Mouse (Mus musculus) E14TG2a.4 (cell line): Measurements from ENCODE around the gene Unc50.

Experiments used
- H3K27me3 ChIP-seq: 2 replicates; pipeline ENCODE4 v1.6.1; 2014; ENCODE audit warnings: low read length, control low read depth; ENCODE audit not compliant: insufficient read depth
- H3K36me3 ChIP-seq: 2 replicates; pipeline ENCODE4 v1.6.1; 2014; ENCODE audit warnings: low read length, control low read depth; ENCODE audit not compliant: insufficient read depth
- H3K4me1 ChIP-seq: replicated peaks from 2 replicates; pipeline ENCODE4 v1.6.1; 2014; ENCODE audit warnings: low read depth, low read length, control low read depth
- H3K4me3 ChIP-seq: replicated peaks from 2 replicates; pipeline ENCODE4 v1.5.1; 2014; ENCODE audit warnings: mild to moderate bottlenecking, low read length
- H3K9me3 ChIP-seq: 2 replicates; pipeline ENCODE4 v1.6.1; 2014; ENCODE audit warnings: low read length, control low read depth
- CTCF ChIP-seq: conservative IDR thresholded peaks from 2 replicates; pipeline ENCODE4 v1.5.1; 2014; ENCODE audit warnings: low read length
- NANOG ChIP-seq: IDR thresholded peaks from 2 replicates; pipeline ENCODE4 v1.6.1; 2014; ENCODE audit warnings: borderline replicate concordance, low read length, mixed read lengths
- POU5F1 ChIP-seq: IDR thresholded peaks from 2 replicates; pipeline ENCODE4 v1.6.1; 2014; ENCODE audit warnings: low read length, borderline replicate concordance

The Unc50 gene

DNA sequence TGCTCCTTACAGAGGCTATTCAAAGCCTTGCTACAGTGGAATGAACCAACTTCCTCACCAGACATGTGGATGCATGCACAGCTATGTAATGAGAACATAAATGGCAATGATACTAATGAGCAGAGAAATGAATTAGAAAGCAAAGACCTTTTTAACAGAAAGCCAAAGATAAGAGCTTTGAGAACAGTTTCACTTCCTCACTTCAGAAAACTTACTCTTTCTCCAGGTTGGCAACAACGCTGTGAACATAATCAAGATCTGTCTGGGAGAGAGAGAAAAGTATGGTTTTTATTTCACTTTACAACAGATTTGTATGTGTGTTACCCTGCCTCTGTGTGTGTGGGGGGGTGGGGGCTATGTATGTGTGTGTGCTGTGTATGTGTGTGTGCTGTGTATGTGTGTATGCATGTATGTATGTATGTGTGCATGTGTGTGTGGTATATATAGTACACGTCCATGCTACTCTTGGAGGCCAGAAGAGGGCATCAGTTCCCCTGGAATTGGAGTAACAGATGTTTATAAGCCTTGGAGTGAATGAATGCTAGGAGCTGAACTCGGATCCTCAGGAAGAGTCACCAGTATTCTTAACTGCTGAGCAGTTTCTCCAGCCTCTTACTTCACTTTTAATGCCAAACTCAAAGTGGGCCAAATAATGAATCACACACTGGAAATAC, 36.5 kb downstream of the Unc50 start:
- H3K4me3 ChIP-seq = no peak overlapping the region
- H3K9me3 ChIP-seq = no peaks in the 10 kb centered on the region
- no peaks in the 10 kb centered on the region for H3K36me3 ChIP-seq
- H3K4me1 ChIP-seq = no peaks in the 10 kb centered on the region
- TF ChIP-seq POU5F1 (no peak), NANOG (no peak), CTCF (no peak)
- no peaks in the 10 kb centered on the region for H3K27me3 ChIP-seq

- TF ChIP-seq POU5F1 = no peak
- TF ChIP-seq CTCF = no peak
- TF ChIP-seq NANOG = no peak
These were observed 37.9 kb downstream of the Unc50 start for GRCm38 (mm10) chr1:37467806-37468205.

GRCm38 (mm10) chr1:37469007-37469406, 39.1 kb downstream of the Unc50 start:
- Histone ChIP-seq H3K4me3 (no peak overlapping the region), H3K9me3 (no peaks in the 10 kb centered on the region), H3K36me3 (no peaks in the 10 kb centered on the region), H3K4me1 (no peaks in the 10 kb centered on the region), H3K27me3 (no peaks in the 10 kb centered on the region)
- TF ChIP-seq CTCF (no peak), POU5F1 (no peak), NANOG (no peak)

More at GRCm38 (mm10) chr1:37467806-37468205, 37.9 kb downstream of the Unc50 start:
- no peak overlapping the region for H3K4me3 ChIP-seq
- no peaks in the 10 kb centered on the region for H3K4me1 ChIP-seq
- H3K9me3 ChIP-seq = no peaks in the 10 kb centered on the region
- H3K36me3 ChIP-seq = no peaks in the 10 kb centered on the region
- no peaks in the 10 kb centered on the region for H3K27me3 ChIP-seq

GRCm38 (mm10) chr1:37471179-37472148, 41.5 kb downstream of the Unc50 start:
- Histone ChIP-seq H3K4me1 (no peaks in the 10 kb centered on the region), H3K36me3 (no peaks in the 10 kb centered on the region), H3K4me3 (no peak overlapping the region), H3K27me3 (no peaks in the 10 kb centered on the region), H3K9me3 (no peaks in the 10 kb centered on the region)
- TF ChIP-seq CTCF = no peak

DNA sequence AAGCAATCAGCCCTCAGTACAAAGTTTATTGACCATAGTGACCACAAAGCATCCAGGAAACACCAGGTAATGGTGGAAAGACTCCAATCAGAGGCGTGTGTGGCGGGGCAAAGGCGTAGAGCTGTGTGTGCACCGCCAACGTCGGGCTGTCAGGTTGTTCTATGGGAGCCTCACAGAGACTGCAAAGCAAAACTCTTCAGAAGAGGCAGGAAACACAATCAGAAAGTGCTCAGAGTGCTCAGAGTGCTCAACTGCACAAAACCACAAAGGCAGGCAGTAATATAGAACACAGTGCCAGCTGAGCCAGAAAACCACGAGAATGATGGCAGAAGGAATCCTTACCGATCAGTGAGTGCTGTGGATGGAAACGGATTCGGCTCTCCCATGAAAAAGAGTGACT, 43.3 kb downstream of the Unc50 start:
- H3K4me3 ChIP-seq = no peak overlapping the region
- TF ChIP-seq POU5F1 (no peak), NANOG (no peak), CTCF (no peak)
- H3K27me3 ChIP-seq = no peaks in the 10 kb centered on the region
- no peaks in the 10 kb centered on the region for H3K9me3 ChIP-seq
- no peaks in the 10 kb centered on the region for H3K36me3 ChIP-seq
- H3K4me1 ChIP-seq = no peaks in the 10 kb centered on the region

- Histone ChIP-seq H3K36me3 (no peaks in the 10 kb centered on the region), H3K27me3 (no peaks in the 10 kb centered on the region)
- no peak for TF ChIP-seq CTCF
- no peak for TF ChIP-seq POU5F1
- TF ChIP-seq NANOG = no peak
These were observed 44.1 kb downstream of the Unc50 start for GRCm38 (mm10) chr1:37474046-37474445.

DNA sequence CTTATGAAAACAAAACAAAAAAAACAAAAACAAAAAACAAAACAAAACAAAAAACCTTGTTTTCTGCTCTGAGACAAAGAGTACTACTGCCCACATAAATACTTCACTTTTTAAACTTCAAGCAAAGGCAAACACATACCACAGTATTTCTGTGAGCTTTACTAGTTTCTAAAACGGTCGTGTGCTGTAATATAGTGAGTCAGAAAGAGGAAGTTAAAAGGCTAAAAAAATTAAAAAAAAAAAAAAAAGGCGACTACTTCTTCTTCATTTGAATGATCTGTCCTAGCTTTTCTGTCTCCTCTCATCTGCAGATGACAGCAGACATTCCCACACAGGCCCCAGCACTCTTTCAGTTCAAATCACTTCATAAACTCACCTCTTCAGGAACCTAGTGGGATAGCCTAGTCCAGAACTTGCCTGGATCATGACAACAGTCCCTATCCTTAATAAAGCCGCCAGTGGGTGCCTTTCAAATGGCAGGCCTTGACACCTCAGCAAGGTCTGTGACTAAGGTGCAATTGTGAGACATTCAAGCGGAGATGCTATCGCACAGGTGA, 44.8 kb downstream of the Unc50 start:
- Histone ChIP-seq H3K4me3 (no peak overlapping the region), H3K9me3 (no peaks in the 10 kb centered on the region), H3K36me3 (no peaks in the 10 kb centered on the region), H3K4me1 (no peaks in the 10 kb centered on the region), H3K27me3 (no peaks in the 10 kb centered on the region)
- TF ChIP-seq NANOG (no peak), CTCF (no peak), POU5F1 (no peak)

More at GRCm38 (mm10) chr1:37474046-37474445, 44.1 kb downstream of the Unc50 start:
- H3K4me3 ChIP-seq = no peak overlapping the region
- H3K4me1 ChIP-seq = no peaks in the 10 kb centered on the region
- H3K9me3 ChIP-seq = no peaks in the 10 kb centered on the region

GRCm38 (mm10) chr1:37475312-37475711, 45.4 kb downstream of the Unc50 start:
- H3K9me3 ChIP-seq = no peaks in the 10 kb centered on the region
- no peaks in the 10 kb centered on the region for H3K4me1 ChIP-seq
- no peak for TF ChIP-seq CTCF
- no peak for TF ChIP-seq NANOG
- no peak for TF ChIP-seq POU5F1
- H3K4me3 ChIP-seq = no peak overlapping the region
- no peaks in the 10 kb centered on the region for H3K36me3 ChIP-seq
- H3K27me3 ChIP-seq = no peaks in the 10 kb centered on the region
